Mouse (Mus musculus): ENCODE measurements at regions not wholly inside any gene's neighbourhood (a gene's known extent, or its start where the extent isn't known, plus 50 kb on each side); places are given as distances from the start of the nearest gene placed in this dataset.
"Not testable (repeated sequence)": the region's sequence is repeated elsewhere in the genome, so short reads cannot be mapped to it uniquely, and the experiment has no call there.

GRCm38 (mm10) chr13:5591837-5592555 lies 269.3 kb upstream of the Klf6 start:
- in situ Hi-C loops (cut with MboI; ENCODE audit: unreplicated experiment in 2 of 2): no loop called here

- in situ Hi-C loops (cut with MboI; ENCODE audit: unreplicated experiment in 2 of 2): no loop called here
Observed at GRCm38 (mm10) chr13:5592556-5593061, 268.7 kb upstream of the Klf6 start.

- in situ Hi-C loops (cut with MboI; ENCODE audit: unreplicated experiment in 2 of 2): no loop called here
Observed at GRCm38 (mm10) chr13:5601648-5602047, 259.6 kb upstream of the Klf6 start.

- in situ Hi-C loops (cut with MboI; ENCODE audit: unreplicated experiment in 2 of 2): no loop called here
Observed at GRCm38 (mm10) chr13:5603905-5604596, 257.2 kb upstream of the Klf6 start.

- in situ Hi-C loops (cut with MboI; ENCODE audit: unreplicated experiment in 2 of 2): no loop called here
Observed at GRCm38 (mm10) chr13:5605418-5605817, 255.9 kb upstream of the Klf6 start.

GRCm38 (mm10) chr13:5607462-5607861 lies 253.8 kb upstream of the Klf6 start:
- in situ Hi-C loops (cut with MboI; ENCODE audit: unreplicated experiment in 2 of 2): no loop called here

- in situ Hi-C loops (cut with MboI; ENCODE audit: unreplicated experiment in 2 of 2): no loop called here
Observed at GRCm38 (mm10) chr13:5614186-5614737, 247.0 kb upstream of the Klf6 start.

GRCm38 (mm10) chr13:5614833-5615232 lies 246.4 kb upstream of the Klf6 start:
- in situ Hi-C loops (cut with MboI; ENCODE audit: unreplicated experiment in 2 of 2): no loop called here

GRCm38 (mm10) chr13:5615327-5615726 lies 246.0 kb upstream of the Klf6 start:
- in situ Hi-C loops (cut with MboI; ENCODE audit: unreplicated experiment in 2 of 2): no loop called here

GRCm38 (mm10) chr13:5628124-5628523 lies 233.2 kb upstream of the Klf6 start:
- in situ Hi-C loops (cut with MboI; ENCODE audit: unreplicated experiment in 2 of 2): no loop called here

- in situ Hi-C loops (cut with MboI; ENCODE audit: unreplicated experiment in 2 of 2): no loop called here
Observed at GRCm38 (mm10) chr13:5634960-5635359, 226.3 kb upstream of the Klf6 start.

GRCm38 (mm10) chr13:5641743-5642510 lies 219.4 kb upstream of the Klf6 start:
- in situ Hi-C loops (cut with MboI; ENCODE audit: unreplicated experiment in 2 of 2): no loop called here

GRCm38 (mm10) chr13:5648276-5648675 lies 213.0 kb upstream of the Klf6 start:
- in situ Hi-C loops (cut with MboI; ENCODE audit: unreplicated experiment in 2 of 2): no loop called here

- in situ Hi-C loops (cut with MboI; ENCODE audit: unreplicated experiment in 2 of 2): no loop called here
Observed at GRCm38 (mm10) chr13:5657556-5657955, 203.7 kb upstream of the Klf6 start.

- in situ Hi-C loops (cut with MboI; ENCODE audit: unreplicated experiment in 2 of 2): no loop called here
Observed at GRCm38 (mm10) chr13:5666235-5667007, 194.9 kb upstream of the Klf6 start.

GRCm38 (mm10) chr13:5675668-5676067 lies 185.6 kb upstream of the Klf6 start:
- in situ Hi-C loops (cut with MboI; ENCODE audit: unreplicated experiment in 2 of 2): no loop called here

- in situ Hi-C loops (cut with MboI; ENCODE audit: unreplicated experiment in 2 of 2): no loop called here
Observed at GRCm38 (mm10) chr13:5690124-5690523, 171.2 kb upstream of the Klf6 start.

- in situ Hi-C loops (cut with MboI; ENCODE audit: unreplicated experiment in 2 of 2): not testable (repeated sequence)
Observed at GRCm38 (mm10) chr13:5690680-5691079, 170.6 kb upstream of the Klf6 start.

- in situ Hi-C loops (cut with MboI; ENCODE audit: unreplicated experiment in 2 of 2): no loop called here
Observed at GRCm38 (mm10) chr13:5694626-5695025, 166.7 kb upstream of the Klf6 start.

- in situ Hi-C loops (cut with MboI; ENCODE audit: unreplicated experiment in 2 of 2): not testable (repeated sequence)
Observed at GRCm38 (mm10) chr13:5695581-5695980, 165.7 kb upstream of the Klf6 start.

Measured in v-Abl transformed pro-B cells (cell line).